In genomic region chr5:33830832-33831231, GRCm38 (mm10) we compare ENCODE assay signal across 12 mouse cellular contexts. TPM values are rescaled to one million over a fixed set of nuclear protein-coding genes. Genes with fewer than 3 reads are reported as not detected.
DNase-seq lines count a peak whose midpoint lies in the region; ATAC-seq and TF ChIP-seq lines count a peak whose summit lies in the region.
"Had no signal": no experiment of that assay in that cellular context is flagged by ENCODE, and none has a peak within 500 bp of the region (broad histone marks: within the 10 kb centered on the region; RNA-seq: fewer than 3 reads in every experiment).

No protein-coding gene starts in this region.

- no peak overlapping the region for H3K9ac ChIP-seq in lung, embryonic 14.5 days
- no peak overlapping the region for H3K9ac ChIP-seq in lung, postnatal 0 days (replicated peaks; ENCODE audit: low read depth)
- H3K9ac ChIP-seq: limb, embryonic 12.5 days had no signal

- TF ChIP-seq CTCF in gastrocnemius, adult 2 months (IDR thresholded peaks at IDR 0.05) = peak; percentile 34; the same call in 1 of the 2 replicates
- TF ChIP-seq CTCF in lung, embryonic 14.5 days (IDR thresholded peaks at IDR 0.05; ENCODE audit: low read depth) = peak; percentile 52
- TF ChIP-seq CTCF in lung, postnatal 0 days (IDR thresholded peaks at IDR 0.05) = peak; percentile 63

- H3K27me3 ChIP-seq in lung, embryonic 14.5 days (ENCODE audit: insufficient read depth, low read length) = no peaks in the 10 kb centered on the region
- no peaks in the 10 kb centered on the region for H3K27me3 ChIP-seq in lung, postnatal 0 days (replicated peaks; ENCODE audit: insufficient read depth, low read length)
- no peaks in the 10 kb centered on the region for H3K27me3 ChIP-seq in midbrain, embryonic 10.5 days (ENCODE audit: low read depth, poor library complexity, severe bottlenecking)
- H3K27me3 ChIP-seq: limb, embryonic 12.5 days had no signal

- H3K4me2 ChIP-seq in lung, embryonic 14.5 days = no peak overlapping the region
- H3K4me2 ChIP-seq in lung, postnatal 0 days (replicated peaks; ENCODE audit: low read depth, low read length) = no peak overlapping the region
- H3K4me2 ChIP-seq: limb, embryonic 12.5 days had no signal

- intact Hi-C loops in gastrocnemius, adult 2 months (cut with DNase I) = no loop called here

- H3K4me3 ChIP-seq in gastrocnemius, adult 2 months = no peak overlapping the region
- H3K4me3 ChIP-seq in lung, embryonic 14.5 days (ENCODE audit: low read depth, low read length) = no peak overlapping the region
- H3K4me3 ChIP-seq in lung, postnatal 0 days (ENCODE audit: low read depth, low read length) = no peak overlapping the region
- H3K4me3 ChIP-seq in midbrain, embryonic 10.5 days = no peak overlapping the region
- H3K4me3 ChIP-seq: limb, embryonic 12.5 days had no signal

- no peaks in the 10 kb centered on the region for H3K9me3 ChIP-seq in lung, embryonic 14.5 days (ENCODE audit: low read depth, low read length)
- H3K9me3 ChIP-seq in lung, postnatal 0 days (ENCODE audit: low read length) = no peaks in the 10 kb centered on the region
- H3K9me3 ChIP-seq in midbrain, embryonic 10.5 days (replicated peaks) = no peaks in the 10 kb centered on the region
- H3K9me3 ChIP-seq: limb, embryonic 12.5 days had no signal

- ATAC-seq in lung, embryonic 14.5 days (ENCODE audit: insufficient read depth) = no peak
- no peak for ATAC-seq in lung, postnatal 0 days

- no peak for DNase-seq in gastrocnemius, adult 2 months
- no peak for DNase-seq in gastrocnemius, postnatal 25 days
- peak; percentile 12 for DNase-seq in lung, embryonic 14.5 days
- DNase-seq in lung, adult 18-20 months = no peak
- no peak for DNase-seq in lung, postnatal 0 days (ENCODE audit: low spot score)
- peak; percentile 34 to 45 for DNase-seq in thymus, postnatal 36 days
- DNase-seq in midbrain, embryonic 10.5 days (ENCODE audit: low spot score) = no peak
- no peak for DNase-seq in frontal cortex, postnatal 25 days (ENCODE audit: low spot score in 2 of 2)
- DNase-seq: adrenal gland, postnatal 10 days; cerebellum, adult 9-11 months; gastrocnemius, postnatal 10 days had no signal

- H3K4me1 ChIP-seq in lung, embryonic 14.5 days (ENCODE audit: insufficient read depth) = no peaks in the 10 kb centered on the region
- H3K4me1 ChIP-seq in lung, postnatal 0 days (ENCODE audit: insufficient read depth, low read depth, low read length) = no peaks in the 10 kb centered on the region
- H3K4me1 ChIP-seq in midbrain, embryonic 10.5 days = peaks cover 7% of the 10 kb centered on the region
- H3K4me1 ChIP-seq: limb, embryonic 12.5 days had no signal

- no peaks in the 10 kb centered on the region for H3K36me3 ChIP-seq in lung, embryonic 14.5 days (ENCODE audit: insufficient read depth)
- no peaks in the 10 kb centered on the region for H3K36me3 ChIP-seq in lung, postnatal 0 days (ENCODE audit: insufficient read depth, low read length)
- H3K36me3 ChIP-seq in midbrain, embryonic 10.5 days = peaks cover 71% of the 10 kb centered on the region

- H3K27ac ChIP-seq in gastrocnemius, adult 2 months = no peak overlapping the region
- no peak overlapping the region for H3K27ac ChIP-seq in lung, embryonic 14.5 days (ENCODE audit: low read depth)
- no peak overlapping the region for H3K27ac ChIP-seq in lung, postnatal 0 days (ENCODE audit: low read length)
- H3K27ac ChIP-seq in midbrain, embryonic 10.5 days (replicated peaks) = no peak overlapping the region
- H3K27ac ChIP-seq: limb, embryonic 12.5 days had no signal

- WGBS in lung, embryonic 14.5 days = 85% methylated on average over 1 of the region's 1 CpGs
- WGBS in lung, postnatal 0 days = 90% methylated on average over 1 of the region's 1 CpGs
- WGBS in midbrain, embryonic 10.5 days = 80% methylated on average over 1 of the region's 1 CpGs

- no peak for TF ChIP-seq EP300 in lung, postnatal 0 days (IDR thresholded peaks at IDR 0.05)

RNA-seq across cellular contexts. Expression of gene Nsd2, which starts 10.3 kb away (rescaled TPM):
- 10 to 100 TPM in 1 of 2 experiments, 1 to 10 TPM in 1; 9.7 to 10.6 TPM for total RNA-seq in gastrocnemius, adult 2 months (2021)
- 10 to 100 TPM; 10.1 TPM for total RNA-seq in gastrocnemius, postnatal 25 days (2021)
- 70.1 and 77.4 TPM in 2 replicates for polyA plus RNA-seq in lung, embryonic 14.5 days (2014; fragmentation: Nextera tagmentation; extraction: Ambion mirVana)
- polyA plus RNA-seq in lung, postnatal 0 days (2015; fragmentation: Nextera tagmentation; extraction: Ambion mirVana) = 13.5 and 16.7 TPM in 2 replicates
- 91.0 and 97.6 TPM in 2 replicates for polyA plus RNA-seq in midbrain, embryonic 10.5 days (2016; fragmentation: Nextera tagmentation; extraction: Ambion mirVana)

RNA-seq across cellular contexts. Expression of gene Letm1, which starts 48.2 kb away (rescaled TPM):
- total RNA-seq in gastrocnemius, adult 2 months (2021) = 10 to 100 TPM; 70.4 to 95.2 TPM
- total RNA-seq in gastrocnemius, postnatal 25 days (2021) = 10 to 100 TPM; 81.0 to 83.2 TPM
- 50.2 and 53.7 TPM in 2 replicates for polyA plus RNA-seq in lung, embryonic 14.5 days (2014; fragmentation: Nextera tagmentation; extraction: Ambion mirVana)
- 39.1 and 40.1 TPM in 2 replicates for polyA plus RNA-seq in lung, postnatal 0 days (2015; fragmentation: Nextera tagmentation; extraction: Ambion mirVana)
- 47.7 and 50.6 TPM in 2 replicates for polyA plus RNA-seq in midbrain, embryonic 10.5 days (2016; fragmentation: Nextera tagmentation; extraction: Ambion mirVana)

Comparison
In these comparisons a context has a peak if more than half of its experiments do, and no peak if none do; other contexts are left out.
1. DNase-seq: peak in lung, embryonic 14.5 days (single experiment) and thymus, postnatal 36 days (2 of 2); none in gastrocnemius, adult 2 months (single experiment), gastrocnemius, postnatal 25 days (single experiment), lung, adult 18-20 months (0 of 2), lung, postnatal 0 days (single experiment), midbrain, embryonic 10.5 days (single experiment) and frontal cortex, postnatal 25 days (0 of 2).
2. Peak in every context shown above with its lines, with median percentiles within 50 percentile points of each other: CTCF ChIP-seq.